Mouse (Mus musculus) embryonic facial prominence, embryonic 11.5 days (tissue): ENCODE data around the gene Cars2. TPM values are rescaled to one million over a fixed set of nuclear protein-coding genes. Genes with fewer than 3 reads are reported as not detected.
"Not testable (repeated sequence)": the region's sequence is repeated elsewhere in the genome, so short reads cannot be mapped to it uniquely, and the experiment has no call there.

Experiments
- ATAC-seq: fragments of 200-750 bp; cut with Nextera tagmentation; replicated peaks from 2 replicates; pipeline ENCODE4 v1.8.0; 2017; ENCODE audit warnings: low read depth; ENCODE audit not compliant: insufficient number of reproducible peaks, low FRiP score, low TSS enrichment
- DNase-seq: peaks from one replicate; pipeline ENCODE4 v3.0.0-alpha.2; 2015; ENCODE audit warnings: low spot score
- H3K27ac ChIP-seq: fragments of 300-500 bp; sonication (generic); replicated peaks from 2 replicates; pipeline ENCODE4 v1.5.1; 2014; ENCODE audit warnings: mild to moderate bottlenecking, low read depth, low read length, control low read depth
- H3K27me3 ChIP-seq: fragments of 300-500 bp; sonication (generic); 2 replicates; pipeline ENCODE4 v1.6.1; 2014; ENCODE audit warnings: mild to moderate bottlenecking, low read length, moderate library complexity, mixed read lengths; ENCODE audit not compliant: control insufficient read depth, insufficient read depth
- H3K36me3 ChIP-seq: fragments of 300-500 bp; sonication (generic); replicated peaks from 2 replicates; pipeline ENCODE4 v1.6.1; 2014; ENCODE audit warnings: low read depth, mild to moderate bottlenecking, low read length, moderate library complexity, mixed read lengths; ENCODE audit not compliant: control insufficient read depth, insufficient read depth
- H3K4me1 ChIP-seq: fragments of 300-500 bp; sonication (generic); 2 replicates; pipeline ENCODE4 v1.6.1; 2014; ENCODE audit warnings: low read length, mixed read lengths; ENCODE audit not compliant: control insufficient read depth, insufficient read depth
- H3K4me2 ChIP-seq: fragments of 300-500 bp; sonication (generic); 2 replicates; pipeline ENCODE4 v1.6.1; 2014; ENCODE audit warnings: low read depth, mild to moderate bottlenecking, control low read depth, low read length, moderate library complexity
- H3K4me3 ChIP-seq: fragments of 300-500 bp; sonication (generic); 2 replicates; pipeline ENCODE4 v1.5.1; 2014; ENCODE audit warnings: low read depth, low read length, control low read depth
- H3K9ac ChIP-seq: fragments of 300-500 bp; sonication (generic); replicated peaks from 2 replicates; pipeline ENCODE4 v1.6.1; 2014; ENCODE audit warnings: mild to moderate bottlenecking, control low read depth, low read length
- H3K9me3 ChIP-seq: fragments of 300-500 bp; sonication (generic); replicated peaks from 2 replicates; pipeline ENCODE4 v1.6.1; 2016; ENCODE audit warnings: mild to moderate bottlenecking, low read length, inconsistent platforms, mixed read lengths; ENCODE audit not compliant: control insufficient read depth
- WGBS: fragments of 180-500 bp; shearing (Covaris S2); extraction: QIAGEN DNeasy Blood & Tissue Kit; methylation state at CpG from one replicate; pipeline ENCODE4 v1.1.7; 2014; 5-methylcytosine and 5-hydroxymethylcytosine counted together
- polyA plus RNA-seq: library from polyadenylated mRNA; unstranded; fragments of >200 nt; fragmentation: Nextera tagmentation; extraction: Ambion mirVana; gene quantifications from 2 replicates; pipeline ENCODE4 v1.2.1, GENCODE M21; 2014

Gene Cars2
- polyA plus RNA-seq, 1 experiment from 2014 or later = 15.7 TPM

DNA sequence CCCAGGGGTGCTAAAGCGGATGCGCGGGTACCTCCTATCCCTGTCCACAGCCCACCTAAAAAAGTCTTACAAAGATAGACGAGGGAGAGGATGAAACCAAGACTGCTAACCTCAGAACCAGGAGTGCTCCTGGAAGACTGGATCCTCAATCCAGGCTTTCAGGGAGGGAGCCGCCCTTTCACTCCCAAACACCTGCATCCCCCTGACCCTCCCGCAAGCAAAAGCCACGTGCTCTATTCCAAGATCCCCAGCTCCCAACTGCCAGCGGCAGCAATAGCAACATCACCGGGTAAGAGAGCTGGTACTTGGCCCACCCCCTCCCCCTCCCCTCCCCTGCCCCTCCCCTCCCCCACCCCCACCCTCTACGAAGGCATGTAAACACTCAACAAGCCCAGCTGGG lies 75.2 kb downstream of the Cars2 start:
- no peaks in the 10 kb centered on the region for H3K9me3 ChIP-seq
- no peaks in the 10 kb centered on the region for H3K36me3 ChIP-seq
- H3K27ac ChIP-seq = no peak overlapping the region
- ATAC-seq = no peak
- no peak overlapping the region for H3K4me2 ChIP-seq
- 8% methylated on average over 9 of the region's 10 CpGs for WGBS
- no peak overlapping the region for H3K9ac ChIP-seq
- DNase-seq = no peak
- no peak overlapping the region for H3K4me3 ChIP-seq
- H3K4me1 ChIP-seq = peaks cover 5% of the 10 kb centered on the region; the same call in 1 of the 2 replicates
- peaks cover 38% of the 10 kb centered on the region for H3K27me3 ChIP-seq

DNA sequence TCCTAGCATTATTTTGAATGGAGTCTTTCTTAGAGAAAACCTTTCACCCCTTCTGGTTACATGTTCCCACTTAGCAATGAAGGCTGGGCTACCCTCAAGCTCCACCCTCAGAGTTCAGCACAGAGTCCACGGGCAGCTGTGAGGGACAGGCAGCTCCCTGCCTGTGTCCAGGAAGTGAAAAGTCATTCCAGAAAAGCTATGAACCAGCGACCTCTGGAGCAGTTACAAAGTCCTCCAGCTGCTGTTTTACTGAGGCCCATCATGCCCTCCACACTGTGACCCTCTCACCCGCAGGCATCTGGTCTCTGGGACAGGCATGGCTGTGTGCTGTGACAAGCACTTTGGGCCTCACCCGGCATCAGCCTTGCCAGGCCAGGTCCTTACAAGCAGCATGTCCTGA lies 77.5 kb downstream of the Cars2 start:
- Histone ChIP-seq H3K4me2 (no peak overlapping the region), H3K27me3 (peaks cover 18% of the 10 kb centered on the region), H3K4me3 (no peak overlapping the region), H3K9ac (no peak overlapping the region), H3K4me1 (peaks cover 1% of the 10 kb centered on the region; the same call in 1 of the 2 replicates), H3K27ac (no peak overlapping the region), H3K9me3 (no peaks in the 10 kb centered on the region), H3K36me3 (no peaks in the 10 kb centered on the region)
- DNase-seq (no peak), ATAC-seq (no peak)
- WGBS = 22% methylated on average over 4 of the region's 4 CpGs

DNA sequence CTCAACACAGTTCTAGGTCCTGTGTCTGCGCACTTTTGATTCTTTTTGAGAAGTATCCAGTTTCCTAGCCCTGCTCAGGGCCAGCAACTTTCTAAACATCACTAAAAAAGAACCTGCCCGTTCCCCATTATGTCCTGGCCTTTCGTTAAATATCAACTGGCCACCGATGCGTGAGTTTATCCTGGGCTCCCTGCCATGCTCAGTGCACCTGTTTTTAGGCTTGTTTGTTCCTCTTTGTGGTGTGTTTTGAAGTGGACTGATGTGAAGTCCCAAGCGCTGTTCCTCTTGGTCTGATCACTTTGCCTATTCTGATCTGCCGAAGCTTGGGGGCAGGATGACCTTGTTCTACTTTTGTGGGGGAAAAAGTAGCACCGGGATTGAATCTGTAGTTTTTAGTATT lies 79.3 kb downstream of the Cars2 start:
- Histone ChIP-seq H3K36me3 (no peaks in the 10 kb centered on the region), H3K4me3 (no peak overlapping the region), H3K4me1 (no peaks in the 10 kb centered on the region), H3K27ac (no peak overlapping the region), H3K27me3 (peaks cover 10% of the 10 kb centered on the region), H3K4me2 (no peak overlapping the region), H3K9me3 (no peaks in the 10 kb centered on the region), H3K9ac (no peak overlapping the region)
- DNase-seq (no peak), ATAC-seq (no peak)
- 45% methylated on average over 8 of the region's 8 CpGs for WGBS

DNA sequence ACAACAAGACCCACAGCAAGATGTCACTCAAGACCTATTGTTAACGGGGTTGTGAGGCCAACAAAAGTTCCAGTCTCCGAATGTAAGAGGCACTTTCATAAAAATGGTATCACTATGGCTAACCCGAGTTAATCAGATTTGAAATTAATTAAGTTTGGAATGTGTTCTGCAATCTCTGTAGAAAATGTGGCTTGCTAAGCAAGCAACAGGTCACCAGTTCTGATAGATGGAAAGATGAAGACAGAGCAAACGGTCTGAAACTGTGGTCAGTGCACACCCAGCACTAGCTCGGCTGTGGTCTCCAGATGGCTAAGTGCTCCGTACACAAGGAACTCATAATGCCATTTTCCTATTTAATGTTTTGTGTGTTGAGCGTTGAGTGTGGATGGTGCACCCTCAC lies 79.9 kb downstream of the Cars2 start:
- WGBS = 72% methylated on average over 7 of the region's 7 CpGs
- H3K4me3 ChIP-seq = no peak overlapping the region

DNA sequence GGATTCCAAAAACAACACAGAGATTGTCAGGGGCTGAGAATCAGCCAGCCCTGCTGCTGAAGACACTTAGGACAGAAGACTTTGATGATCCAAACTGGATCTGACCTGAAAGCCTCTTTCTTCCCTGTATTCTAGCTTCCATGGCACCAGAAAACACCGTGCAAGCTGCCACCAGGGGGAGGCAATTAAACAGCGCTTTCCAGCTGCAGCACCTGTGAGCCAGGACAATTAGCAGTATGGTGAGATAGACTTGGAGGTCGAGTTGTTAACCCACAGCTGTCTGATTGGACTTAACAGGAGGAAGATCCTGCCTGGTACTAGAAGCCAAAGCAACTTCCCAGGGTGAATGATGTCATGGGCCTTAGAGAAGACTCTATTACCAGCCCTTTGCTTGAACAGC lies 81.5 kb downstream of the Cars2 start:
- Histone ChIP-seq H3K4me3 (no peak overlapping the region), H3K4me1 (no peaks in the 10 kb centered on the region), H3K9me3 (no peaks in the 10 kb centered on the region), H3K36me3 (no peaks in the 10 kb centered on the region), H3K4me2 (no peak overlapping the region), H3K9ac (no peak overlapping the region), H3K27me3 (no peaks in the 10 kb centered on the region), H3K27ac (no peak overlapping the region)
- ATAC-seq = no peak
- 11% methylated on average over 3 of the region's 3 CpGs for WGBS
- DNase-seq = peak; percentile 52

More for the DNA sequence above, 79.9 kb downstream of the Cars2 start:
- no peak for ATAC-seq
- H3K27me3 ChIP-seq = peaks cover 5% of the 10 kb centered on the region
- H3K27ac ChIP-seq = no peak overlapping the region
- H3K9ac ChIP-seq = no peak overlapping the region
- no peak for DNase-seq
- H3K36me3 ChIP-seq = no peaks in the 10 kb centered on the region
- no peaks in the 10 kb centered on the region for H3K4me1 ChIP-seq
- H3K9me3 ChIP-seq = no peaks in the 10 kb centered on the region
- no peak overlapping the region for H3K4me2 ChIP-seq

DNA sequence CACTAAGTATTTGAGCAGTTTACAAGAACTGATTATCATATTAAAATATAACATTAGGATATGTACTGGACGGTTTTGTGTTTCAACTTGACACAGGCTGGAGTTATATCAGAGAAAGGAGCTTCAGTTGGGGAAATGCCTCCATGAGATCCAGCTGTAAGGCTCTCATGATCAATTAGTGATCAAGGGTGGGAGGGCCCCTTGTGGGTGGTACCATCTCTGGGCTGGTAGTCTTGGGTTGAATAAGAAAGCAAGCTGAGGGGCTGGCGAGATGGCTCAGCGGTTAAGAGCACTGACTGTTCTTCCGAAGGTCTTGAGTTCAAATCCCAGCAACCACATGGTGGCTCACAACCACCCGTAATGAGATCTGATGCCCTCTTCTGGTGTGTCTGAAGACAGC lies 84.1 kb downstream of the Cars2 start:
- ATAC-seq, H3K4me3 ChIP-seq, DNase-seq, H3K9ac ChIP-seq, H3K4me1 ChIP-seq, H3K27me3 ChIP-seq, H3K36me3 ChIP-seq, H3K4me2 ChIP-seq, H3K9me3 ChIP-seq, H3K27ac ChIP-seq: not testable (repeated sequence)
- WGBS = 89% methylated on average over 4 of the region's 5 CpGs

DNA sequence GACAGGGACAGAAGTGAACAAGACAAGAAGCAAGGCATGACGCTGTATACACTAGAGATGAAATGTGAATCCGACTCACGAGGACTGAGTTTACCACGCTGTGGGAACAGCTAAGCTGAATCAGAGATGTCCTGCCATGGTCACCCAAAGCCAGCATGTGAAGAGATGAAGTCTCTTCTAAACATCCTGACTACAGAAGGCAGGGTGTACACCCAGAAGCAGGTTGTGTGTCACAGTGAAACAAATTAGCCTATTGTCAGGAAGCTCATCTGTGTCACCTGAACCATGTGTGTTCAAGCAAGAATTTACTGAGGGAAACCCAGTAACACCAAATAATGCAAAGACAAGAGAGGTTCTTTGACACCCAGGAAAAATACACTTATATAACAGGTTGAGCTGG lies 85.0 kb downstream of the Cars2 start:
- H3K4me2 ChIP-seq = no peak overlapping the region
- H3K4me1 ChIP-seq = no peaks in the 10 kb centered on the region
- H3K9ac ChIP-seq = no peak overlapping the region
- 84% methylated on average over 4 of the region's 4 CpGs for WGBS
- no peak for ATAC-seq
- H3K9me3 ChIP-seq = no peaks in the 10 kb centered on the region
- no peaks in the 10 kb centered on the region for H3K36me3 ChIP-seq
- no peaks in the 10 kb centered on the region for H3K27me3 ChIP-seq
- no peak for DNase-seq
- H3K27ac ChIP-seq = no peak overlapping the region
- H3K4me3 ChIP-seq = no peak overlapping the region

DNA sequence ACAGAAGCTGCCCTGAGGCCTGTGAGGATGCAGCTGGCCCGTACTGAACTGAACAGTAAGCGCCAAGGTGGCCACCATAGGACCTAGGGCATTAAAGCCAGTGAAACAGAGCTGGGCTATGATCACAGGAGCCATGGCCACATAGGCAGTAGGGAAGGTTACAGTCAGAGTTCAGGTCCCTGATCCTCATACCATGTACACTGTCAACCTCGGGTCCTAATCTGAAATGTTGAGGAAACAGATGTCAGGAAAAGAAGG lies 85.9 kb downstream of the Cars2 start:
- Histone ChIP-seq H3K4me3 (no peak overlapping the region), H3K36me3 (no peaks in the 10 kb centered on the region), H3K4me2 (no peak overlapping the region), H3K27ac (no peak overlapping the region), H3K27me3 (no peaks in the 10 kb centered on the region), H3K4me1 (no peaks in the 10 kb centered on the region), H3K9ac (no peak overlapping the region), H3K9me3 (no peaks in the 10 kb centered on the region)
- ATAC-seq (no peak), DNase-seq (no peak)
- 72% methylated on average over 3 of the region's 3 CpGs for WGBS
